Mouse (Mus musculus) liver, postnatal 0 days (tissue): ENCODE data around the gene Lgals9. TPM values are rescaled to one million over a fixed set of nuclear protein-coding genes. Genes with fewer than 3 reads are reported as not detected.

Source experiments
- ATAC-seq: fragments of 200-750 bp; cut with Nextera tagmentation; 2 replicates; pipeline ENCODE4 v1.8.0; 2017; ENCODE audit warnings: mild to moderate bottlenecking, moderate library complexity
- DNase-seq: peaks from one replicate; pipeline ENCODE4 v3.0.0-alpha.2; 2016
- H3K27ac ChIP-seq: fragments of 300-500 bp; sonication (generic); 2 replicates; pipeline ENCODE4 v1.5.1; 2014; ENCODE audit warnings: antibody characterized with exemption, moderate library complexity, mild to moderate bottlenecking, low read depth
- H3K27me3 ChIP-seq: fragments of 300-500 bp; sonication (generic); 2 replicates; pipeline ENCODE4 v1.6.1; 2014; ENCODE audit warnings: low read length, control low read depth, mixed read lengths; ENCODE audit not compliant: insufficient read depth
- H3K36me3 ChIP-seq: fragments of 300-500 bp; sonication (generic); replicated peaks from 2 replicates; pipeline ENCODE4 v1.6.1; 2014; ENCODE audit warnings: mild to moderate bottlenecking, control low read depth, low read length, moderate library complexity, mixed read lengths; ENCODE audit not compliant: insufficient read depth
- H3K4me1 ChIP-seq: fragments of 300-500 bp; sonication (generic); 2 replicates; pipeline ENCODE4 v1.6.1; 2014; ENCODE audit warnings: antibody characterized with exemption, mild to moderate bottlenecking, control low read depth; ENCODE audit not compliant: insufficient read depth
- H3K4me2 ChIP-seq: fragments of 300-500 bp; sonication (generic); 2 replicates; pipeline ENCODE4 v1.6.1; 2014; ENCODE audit warnings: low read depth, mild to moderate bottlenecking, low read length, moderate library complexity, mixed read lengths
- H3K4me3 ChIP-seq: fragments of 300-500 bp; sonication (generic); 2 replicates; pipeline ENCODE4 v1.5.1; 2014; ENCODE audit warnings: low read depth, low read length
- H3K9ac ChIP-seq: fragments of 300-500 bp; sonication (generic); replicated peaks from 2 replicates; pipeline ENCODE4 v1.6.1; 2014; ENCODE audit warnings: mild to moderate bottlenecking, moderate library complexity
- H3K9me3 ChIP-seq: fragments of 300-500 bp; sonication (generic); 2 replicates; pipeline ENCODE4 v1.6.1; 2016; ENCODE audit warnings: mild to moderate bottlenecking, control low read depth, low read length, mixed read lengths
- CTCF ChIP-seq: sonication (generic); IDR thresholded peaks from 2 replicates; pipeline ENCODE4 v1.5.1; 2016; ENCODE audit warnings: antibody characterized with exemption, low read depth
- EP300 ChIP-seq: IDR thresholded peaks from 2 replicates; pipeline ENCODE4 v1.6.1; 2016; ENCODE audit warnings: antibody characterized with exemption, low read depth, mild to moderate bottlenecking
- WGBS: fragments of 180-500 bp; shearing (Covaris S2); extraction: QIAGEN DNeasy Blood & Tissue Kit; methylation state at CpG from one replicate; pipeline ENCODE4 v1.1.7; 2014; ENCODE audit not compliant: insufficient replicate concordance; 5-methylcytosine and 5-hydroxymethylcytosine counted together
- polyA plus RNA-seq: library from polyadenylated mRNA; unstranded; fragments of >200 nt; fragmentation: Nextera tagmentation; extraction: Ambion mirVana; gene quantifications from 2 replicates; pipeline ENCODE4 v1.2.1, GENCODE M21; 2015

Gene Lgals9
- polyA plus RNA-seq, result 361 and 373 TPM in 2 replicates

GRCm38 (mm10) chr11:78984483-78985177 lies at the start of gene Lgals9:
TSS of gene Lgals9 (minus strand) at chr11:78984946.
- Histone ChIP-seq H3K9me3 (no peaks in the 10 kb centered on the region), H3K9ac (peak within 1 kb of the TSS; percentile 73), H3K4me1 (peaks cover 41% of the 10 kb centered on the region), H3K27ac (peak within 1 kb of the TSS; percentile 94), H3K4me3 (peak within 1 kb of the TSS; percentile 69), H3K36me3 (no peaks in the 10 kb centered on the region), H3K4me2 (peak within 1 kb of the TSS; percentile 73), H3K27me3 (no peaks in the 10 kb centered on the region)
- TF ChIP-seq CTCF (no peak), EP300 (no peak)
- peak; percentile 84 for DNase-seq
- ATAC-seq, result peak; percentile 60
- 6% methylated on average over 10 of the region's 10 CpGs for WGBS

GRCm38 (mm10) chr11:79033636-79034035 lies 48.9 kb upstream of the Lgals9 start:
- TF ChIP-seq CTCF (no peak), EP300 (no peak)
- peaks cover 3% of the 10 kb centered on the region; the same call in 1 of the 2 replicates for H3K4me1 ChIP-seq
- no peak for ATAC-seq
- H3K36me3 ChIP-seq, result no peaks in the 10 kb centered on the region
- H3K9ac ChIP-seq, result no peak overlapping the region
- H3K27me3 ChIP-seq, result no peaks in the 10 kb centered on the region
- no peak overlapping the region for H3K4me3 ChIP-seq
- no peaks in the 10 kb centered on the region for H3K9me3 ChIP-seq
- H3K27ac ChIP-seq, result no peak overlapping the region
- 39% methylated on average over 11 of the region's 11 CpGs for WGBS
- DNase-seq, result no peak
- H3K4me2 ChIP-seq, result no peak overlapping the region

- Histone ChIP-seq H3K4me2 (no peak overlapping the region), H3K9ac (no peak overlapping the region), H3K27me3 (no peaks in the 10 kb centered on the region), H3K27ac (no peak overlapping the region), H3K9me3 (no peaks in the 10 kb centered on the region), H3K4me3 (no peak overlapping the region), H3K36me3 (no peaks in the 10 kb centered on the region), H3K4me1 (peaks cover 3% of the 10 kb centered on the region; the same call in 1 of the 2 replicates)
- DNase-seq (no peak), ATAC-seq (no peak)
- TF ChIP-seq EP300 (no peak), CTCF (no peak)
- WGBS, result 71% methylated on average over 12 of the region's 12 CpGs
Observed at GRCm38 (mm10) chr11:79033021-79033420, 48.3 kb upstream of the Lgals9 start.

DNA sequence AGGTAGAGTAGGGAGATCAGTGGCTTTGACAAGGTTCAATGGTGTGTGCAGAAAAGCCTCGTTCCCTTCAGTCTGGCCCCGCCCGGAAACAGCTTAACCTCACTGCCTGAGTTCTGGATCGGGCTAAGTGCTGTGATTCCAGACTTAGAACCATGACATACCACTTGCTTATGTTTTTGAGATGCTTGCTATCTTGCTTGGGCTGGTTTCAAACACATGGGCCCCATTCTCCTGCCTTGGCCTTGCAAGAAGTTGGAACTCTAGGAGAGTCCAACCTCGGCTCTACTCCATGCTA lies 46.7 kb upstream of the Lgals9 start:
- Histone ChIP-seq H3K27ac (no peak overlapping the region), H3K9ac (no peak overlapping the region; the same call in 1 of the 2 replicates), H3K4me3 (no peak overlapping the region), H3K4me1 (peaks cover 3% of the 10 kb centered on the region; the same call in 1 of the 2 replicates), H3K9me3 (no peaks in the 10 kb centered on the region), H3K27me3 (no peaks in the 10 kb centered on the region), H3K36me3 (no peaks in the 10 kb centered on the region), H3K4me2 (no peak overlapping the region)
- DNase-seq (no peak), ATAC-seq (no peak)
- TF ChIP-seq EP300, result no peak
- no peak for TF ChIP-seq CTCF
- WGBS, result 76% methylated on average over 5 of the region's 5 CpGs

DNA sequence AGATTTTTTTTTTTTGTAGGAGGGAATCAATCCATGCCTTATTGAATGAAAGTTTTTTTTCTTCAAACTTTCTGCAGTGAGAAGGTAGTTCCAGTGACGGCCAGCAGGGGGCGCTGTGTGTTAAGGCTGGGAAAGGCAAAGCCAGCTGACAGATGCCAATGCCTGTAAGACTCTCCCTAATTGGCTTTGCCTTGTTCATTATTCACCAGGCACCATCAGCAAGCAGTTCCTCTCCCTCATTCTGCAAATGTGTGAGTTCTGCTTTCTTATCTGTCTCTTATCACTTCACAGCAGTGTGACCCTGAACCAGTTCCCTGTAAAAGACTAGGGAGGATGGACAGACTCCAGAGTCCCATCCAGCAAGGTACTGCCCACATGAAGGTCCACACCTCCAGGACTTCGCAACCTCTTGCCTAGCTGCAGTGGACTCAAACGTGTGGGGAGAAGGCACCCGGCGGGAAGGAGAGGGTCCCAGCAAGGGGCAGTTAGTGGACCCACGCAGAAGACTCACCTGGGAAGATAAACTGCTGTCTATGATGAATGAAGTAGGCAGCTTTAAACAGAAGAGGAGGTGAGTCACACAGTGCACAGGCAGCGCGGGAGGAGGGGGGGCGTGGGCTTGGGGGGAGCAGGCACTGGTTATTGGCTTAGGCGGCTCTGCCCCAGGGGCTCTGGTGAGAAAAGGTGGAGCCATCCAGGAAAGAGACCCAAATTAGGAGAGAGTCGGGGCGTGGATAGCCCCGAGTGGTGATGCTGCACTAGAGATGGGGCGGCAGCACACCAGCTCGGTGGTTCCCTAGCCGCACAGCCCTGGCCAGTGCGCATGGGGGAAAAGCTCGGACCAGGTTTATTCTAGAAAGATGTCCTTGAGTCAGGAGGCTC lies 46.1 kb upstream of the Lgals9 start:
- Histone ChIP-seq H3K9ac (no peak overlapping the region; the same call in 1 of the 2 replicates), H3K36me3 (no peaks in the 10 kb centered on the region), H3K9me3 (no peaks in the 10 kb centered on the region), H3K27ac (no peak overlapping the region), H3K4me1 (peaks cover 3% of the 10 kb centered on the region; the same call in 1 of the 2 replicates), H3K4me2 (no peak overlapping the region), H3K4me3 (no peak overlapping the region), H3K27me3 (no peaks in the 10 kb centered on the region)
- TF ChIP-seq CTCF, result peak; percentile 98
- no peak for TF ChIP-seq EP300
- DNase-seq (peak; percentile 87), ATAC-seq (no peak)
- 52% methylated on average over 19 of the region's 19 CpGs for WGBS

GRCm38 (mm10) chr11:79023751-79024150 lies 39.0 kb upstream of the Lgals9 start:
- H3K9ac ChIP-seq, result 0 out of 2 replicates have a peak overlapping the region, but pooled peaks have one; percentile 52
- peak overlapping the region; percentile 57 for H3K4me2 ChIP-seq
- WGBS, result 39% methylated on average over 6 of the region's 6 CpGs
- H3K36me3 ChIP-seq, result no peaks in the 10 kb centered on the region; the same call in 1 of the 2 replicates
- H3K4me1 ChIP-seq, result peaks cover 10% of the 10 kb centered on the region
- DNase-seq (no peak), ATAC-seq (no peak)
- peak overlapping the region; percentile 85 for H3K27ac ChIP-seq
- H3K4me3 ChIP-seq, result 0 out of 2 replicates have a peak overlapping the region, but pooled peaks have one; percentile 13
- no peak for TF ChIP-seq CTCF
- no peak for TF ChIP-seq EP300
- no peaks in the 10 kb centered on the region for H3K27me3 ChIP-seq
- H3K9me3 ChIP-seq, result no peaks in the 10 kb centered on the region
